Mouse (Mus musculus): ENCODE data around the gene Crygs. TPM values are rescaled to one million over a fixed set of nuclear protein-coding genes. Genes with fewer than 3 reads are reported as not detected.
A peak's percentile ranks its signal among the peaks of the same experiment; 100 is the strongest.

Crygs gene
- polyA plus RNA-seq, 1 experiment: 0.53 TPM

- Histone ChIP-seq H3K4me3 (ENCODE audit: insufficient read depth, low read depth, low read length) (no peak overlapping the region), H3K36me3 (ENCODE audit: control insufficient read depth, insufficient read depth, low read length) (no peaks in the 10 kb centered on the region), H3K27ac (ENCODE audit: insufficient read depth, low read depth, low read length) (no peak overlapping the region), H3K4me1 (ENCODE audit: control insufficient read depth, insufficient read depth, low read length) (no peaks in the 10 kb centered on the region), H3K27me3 (replicated peaks; ENCODE audit: control insufficient read depth, insufficient read depth, low read length) (no peaks in the 10 kb centered on the region)
- peak; percentile 1 for DNase-seq
- WGBS: 93% methylated on average over 3 of the region's 3 CpGs
- TF ChIP-seq CTCF (conservative IDR thresholded peaks at IDR 0.05; ENCODE audit: insufficient read depth, insufficient read length, low read depth, low read length) (no peak), POLR2A (IDR thresholded peaks at IDR 0.05; ENCODE audit: low read depth, low read length) (no peak)
Observed at GRCm38 (mm10) chr16:22767405-22767804, 44.0 kb downstream of the Crygs start.

GRCm38 (mm10) chr16:22766738-22767211 is 44.6 kb downstream of the Crygs start:
- Histone ChIP-seq H3K27me3 (replicated peaks; ENCODE audit: control insufficient read depth, insufficient read depth, low read length) (no peaks in the 10 kb centered on the region), H3K36me3 (ENCODE audit: control insufficient read depth, insufficient read depth, low read length) (no peaks in the 10 kb centered on the region), H3K4me3 (ENCODE audit: insufficient read depth, low read depth, low read length) (no peak overlapping the region), H3K4me1 (ENCODE audit: control insufficient read depth, insufficient read depth, low read length) (no peaks in the 10 kb centered on the region), H3K27ac (ENCODE audit: insufficient read depth, low read depth, low read length) (no peak overlapping the region)
- no peak for DNase-seq
- 72% methylated on average over 16 of the region's 16 CpGs for WGBS
- TF ChIP-seq CTCF (conservative IDR thresholded peaks at IDR 0.05; ENCODE audit: insufficient read depth, insufficient read length, low read depth, low read length) (no peak), POLR2A (IDR thresholded peaks at IDR 0.05; ENCODE audit: low read depth, low read length) (no peak)

GRCm38 (mm10) chr16:22765531-22765930 is 45.8 kb downstream of the Crygs start:
- Histone ChIP-seq H3K36me3 (ENCODE audit: control insufficient read depth, insufficient read depth, low read length) (no peaks in the 10 kb centered on the region), H3K27me3 (replicated peaks; ENCODE audit: control insufficient read depth, insufficient read depth, low read length) (no peaks in the 10 kb centered on the region), H3K4me3 (ENCODE audit: insufficient read depth, low read depth, low read length) (no peak overlapping the region), H3K27ac (ENCODE audit: insufficient read depth, low read depth, low read length) (no peak overlapping the region), H3K4me1 (ENCODE audit: control insufficient read depth, insufficient read depth, low read length) (no peaks in the 10 kb centered on the region)
- no peak for DNase-seq
- 75% methylated on average over 7 of the region's 7 CpGs for WGBS
- TF ChIP-seq CTCF (conservative IDR thresholded peaks at IDR 0.05; ENCODE audit: insufficient read depth, insufficient read length, low read depth, low read length) (no peak), POLR2A (IDR thresholded peaks at IDR 0.05; ENCODE audit: low read depth, low read length) (no peak)

Other genes with a start within 250 kb of the Crygs start
- gene Dgkg, start 154.4 kb downstream of the Crygs start, polyA plus RNA-seq (2012; rRNA removed): 1.2 and 1.4 TPM in 2 replicates
- gene Tbccd1, start 46.1 kb upstream of the Crygs start, polyA plus RNA-seq (2012; rRNA removed): 20.1 and 20.6 TPM in 2 replicates
- 18.1 and 21.9 TPM in 2 replicates for gene Dnajb11, start 46.3 kb upstream of the Crygs start, polyA plus RNA-seq (2012; rRNA removed)
- 0.77 TPM in 1 of 2 replicates, not detected in the other for gene Ahsg, start 79.7 kb upstream of the Crygs start, polyA plus RNA-seq (2012; rRNA removed)
- 1.1 and 1.6 TPM in 2 replicates for gene Fetub, start 106.8 kb upstream of the Crygs start, polyA plus RNA-seq (2012; rRNA removed)
- 0.06 and 0.33 TPM in 2 replicates for gene Hrg, start 139.5 kb upstream of the Crygs start, polyA plus RNA-seq (2012; rRNA removed)
- 173 and 180 TPM in 2 replicates for gene Kng2, start 217.9 kb upstream of the Crygs start, polyA plus RNA-seq (2012; rRNA removed)
- gene Kng1, start 246.3 kb upstream of the Crygs start, polyA plus RNA-seq (2012; rRNA removed): 0.41 and 0.43 TPM in 2 replicates